Mouse (Mus musculus) retina, postnatal 7 days (tissue): ENCODE data around the gene Ebp.

ENCODE experiments used
- DNase-seq: peaks from one replicate; pipeline ENCODE4 v3.0.0-alpha.2; 2012; ENCODE audit warnings: low read depth, low spot score

Gene Ebp

GRCm38 (mm10) chrX:8192126-8192639, 1.1 kb downstream of the Ebp start:
- DNase-seq: no peak

GRCm38 (mm10) chrX:8182871-8183540, 10.3 kb downstream of the Ebp start:
- DNase-seq: no peak

DNA sequence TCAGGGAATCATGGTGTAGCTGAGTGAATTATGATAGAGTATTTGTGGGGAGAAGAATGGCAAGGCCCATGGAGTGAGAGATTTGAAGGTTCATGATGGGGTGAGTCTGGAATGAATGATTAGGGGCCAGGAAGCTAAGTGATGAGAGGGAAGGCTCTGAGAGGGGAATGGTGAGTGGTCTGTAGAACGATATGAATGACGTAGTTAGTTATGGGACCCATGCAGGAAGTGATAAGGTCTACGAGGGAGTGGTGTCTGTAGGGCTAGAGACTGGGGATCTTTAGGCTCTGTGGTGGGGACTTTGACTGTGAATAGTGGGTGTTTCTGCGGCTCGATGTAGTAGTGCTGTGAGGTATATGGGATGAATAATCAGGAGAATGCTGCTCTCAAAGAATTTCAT, 13.7 kb downstream of the Ebp start:
- no peak for DNase-seq

DNA sequence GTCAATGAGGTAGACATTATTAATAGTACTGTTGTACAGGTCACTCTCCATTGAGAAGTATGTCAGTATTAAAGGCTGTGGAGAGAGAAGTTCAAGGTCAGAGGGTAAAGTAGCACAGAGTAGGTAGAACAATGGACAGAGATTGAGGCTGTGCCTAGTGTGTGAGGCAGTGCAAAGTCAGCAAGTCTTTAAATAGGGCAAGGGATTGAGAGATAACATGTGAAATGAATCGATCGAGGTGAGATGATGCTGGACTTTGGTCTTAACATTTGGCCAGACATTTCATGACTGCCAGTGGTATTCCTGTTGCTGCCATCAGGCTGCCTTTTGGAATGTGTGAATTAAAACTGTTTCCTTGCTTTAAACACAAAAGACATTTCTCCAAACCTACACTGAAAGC, 14.4 kb downstream of the Ebp start:
- no peak for DNase-seq

- peak; percentile 71 for DNase-seq
These were observed 17.6 kb downstream of the Ebp start, which contains the start of gene Tbc1d25 for GRCm38 (mm10) chrX:8175504-8176385. Gene Tbc1d25, minus strand, starts transcription at chrX:8176181.

GRCm38 (mm10) chrX:8175169-8175503, 18.2 kb downstream of the Ebp start:
- DNase-seq: no peak

DNA sequence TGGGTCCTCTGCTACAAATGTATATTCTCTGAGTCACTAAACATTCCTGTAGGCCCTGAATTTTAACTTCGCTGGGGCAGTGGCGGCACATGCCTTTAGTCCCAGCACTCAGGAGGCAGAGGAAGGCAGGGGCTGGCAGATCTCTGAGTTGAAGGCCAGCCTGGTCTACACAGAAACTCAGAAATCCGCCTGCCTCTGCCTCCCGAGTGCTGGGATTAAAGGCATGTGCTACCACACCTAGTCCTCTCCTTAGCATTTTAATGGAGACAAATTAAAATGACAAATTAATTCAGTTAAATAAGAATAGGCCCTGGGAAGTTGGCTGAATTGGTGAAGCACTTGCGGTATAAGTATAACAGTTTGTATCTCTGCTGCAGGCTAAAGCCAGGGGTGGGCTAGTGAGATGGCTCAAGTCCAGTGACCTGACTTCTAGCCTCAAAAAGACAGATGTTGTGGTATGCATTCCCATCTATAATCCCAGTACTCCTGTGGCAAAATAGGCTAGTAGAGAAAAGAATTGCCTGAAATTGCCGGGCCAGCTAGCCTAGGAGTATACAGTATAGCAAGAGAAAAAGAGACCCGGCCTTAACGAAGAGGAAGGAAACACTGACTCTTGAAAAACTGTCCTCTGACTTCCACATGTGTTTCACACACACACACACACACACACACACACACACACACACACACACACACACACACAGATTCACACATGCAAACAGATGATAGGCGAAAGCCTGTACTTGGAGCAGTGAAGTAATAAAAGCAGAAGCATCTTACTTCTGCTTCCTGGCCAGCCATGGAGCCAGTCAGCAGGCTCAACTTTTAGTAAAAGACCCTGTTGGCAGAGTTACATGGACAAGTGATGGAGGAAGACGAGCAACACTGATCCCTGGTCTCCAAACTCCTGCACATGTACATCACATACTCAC, 25.3 kb downstream of the Ebp start:
- DNase-seq: no peak

GRCm38 (mm10) chrX:8164471-8164870, 28.8 kb downstream of the Ebp start:
- no peak for DNase-seq

DNA sequence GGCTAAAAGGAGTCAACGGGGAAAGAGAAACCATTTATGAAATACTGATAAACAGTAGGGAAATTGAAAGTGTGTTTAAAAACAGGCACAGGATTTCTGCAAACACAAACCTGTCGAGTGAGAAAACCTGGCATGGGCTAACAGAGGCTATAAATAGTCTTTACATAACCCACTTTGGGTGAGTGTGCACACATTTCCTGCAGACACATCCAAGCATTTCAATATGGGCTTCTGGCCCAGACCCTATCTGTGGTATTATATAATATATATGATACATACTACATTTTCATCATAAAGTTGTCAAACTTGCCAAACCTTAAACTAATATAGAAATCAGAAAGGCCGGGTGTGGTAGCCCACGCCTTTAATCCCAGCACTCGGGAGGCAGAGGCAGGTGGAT, 30.2 kb downstream of the Ebp start:
- DNase-seq: no peak

GRCm38 (mm10) chrX:8145153-8145991, 47.9 kb downstream of the Ebp start, which contains the start of gene Rbm3:
Gene Rbm3, minus strand, starts transcription at chrX:8145880.
- DNase-seq: peak; percentile 78

GRCm38 (mm10) chrX:8143750-8144149, 49.6 kb downstream of the Ebp start:
- no peak for DNase-seq

DNA sequence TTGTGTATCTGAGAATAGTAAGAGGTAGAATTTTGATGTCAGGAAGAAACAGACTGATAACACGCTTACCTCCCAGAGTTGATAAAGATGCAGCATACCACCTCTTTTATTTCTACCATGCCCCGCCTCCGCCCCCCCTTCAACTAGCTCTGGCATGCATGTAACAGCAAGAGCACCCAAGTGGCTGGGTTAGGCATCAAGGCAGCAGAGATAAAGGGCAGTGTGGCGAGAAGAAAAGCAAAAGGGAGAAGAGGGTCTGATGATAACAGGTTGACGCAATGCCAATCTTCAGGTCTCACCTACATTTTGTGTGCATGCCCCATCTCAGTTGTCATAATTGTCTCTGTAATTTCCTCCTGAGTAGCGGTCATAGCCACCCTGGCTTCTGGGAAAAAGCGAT, 50.4 kb downstream of the Ebp start:
- no peak for DNase-seq

GRCm38 (mm10) chrX:8141058-8141457, 52.3 kb downstream of the Ebp start:
- DNase-seq: no peak

- DNase-seq: no peak
These were observed 52.9 kb downstream of the Ebp start for GRCm38 (mm10) chrX:8140446-8140845.

- DNase-seq: no peak
These were observed 53.8 kb downstream of the Ebp start for GRCm38 (mm10) chrX:8139480-8139879.

- DNase-seq: no peak
These were observed 57.4 kb downstream of the Ebp start for GRCm38 (mm10) chrX:8135886-8136285.
